In genomic region chr7:130969507-130969906, GRCm38 (mm10) we compare ENCODE assay signal across 18 mouse cellular contexts. TPM values are rescaled to one million over a fixed set of nuclear protein-coding genes. Genes with fewer than 3 reads are reported as not detected.
"Had no signal": no experiment of that assay in that cellular context is flagged by ENCODE, and none has a peak within 500 bp of the region (broad histone marks: within the 10 kb centered on the region; RNA-seq: fewer than 3 reads in every experiment).

No protein-coding gene starts in this region.

- H3K9me3 ChIP-seq: kidney, embryonic 15.5 days; liver, embryonic 13.5 days; midbrain, embryonic 15.5 days; neural tube, embryonic 12.5 days had no signal

- H3K9ac ChIP-seq: kidney, embryonic 15.5 days; liver, embryonic 13.5 days; liver, postnatal 0 days; midbrain, embryonic 15.5 days; neural tube, embryonic 12.5 days had no signal

- H3K27me3 ChIP-seq: kidney, embryonic 15.5 days; liver, embryonic 13.5 days; midbrain, embryonic 15.5 days; neural tube, embryonic 12.5 days had no signal

- DNase-seq: kidney, adult 2 months; kidney, postnatal 14 days; layer of hippocampus, adult 9-11 months; layer of hippocampus, postnatal 36 days; liver; liver, embryonic 13.5 days; liver, postnatal 0 days; thymus, adult 18-20 months; thymus, postnatal 14 days had no signal

- H3K27ac ChIP-seq: kidney, embryonic 15.5 days; liver, embryonic 13.5 days; macrophage; midbrain, embryonic 15.5 days; neural tube, embryonic 12.5 days had no signal

- ATAC-seq: liver, postnatal 0 days; lung, postnatal 0 days; midbrain, embryonic 15.5 days had no signal

- H3K4me3 ChIP-seq: kidney, embryonic 15.5 days; liver, embryonic 13.5 days; megakaryocyte, embryonic 14.5 days; midbrain, embryonic 15.5 days; neural tube, embryonic 12.5 days had no signal

- H3K4me2 ChIP-seq: kidney, embryonic 15.5 days; liver, embryonic 13.5 days; midbrain, embryonic 11.5 days; midbrain, embryonic 15.5 days; neural tube, embryonic 12.5 days had no signal

- H3K36me3 ChIP-seq: kidney, embryonic 15.5 days; liver, embryonic 13.5 days; midbrain, embryonic 15.5 days; neural tube, embryonic 12.5 days had no signal

- H3K4me1 ChIP-seq: liver, embryonic 13.5 days; midbrain, embryonic 15.5 days; neural tube, embryonic 12.5 days had no signal

RNA-seq across cellular contexts. Expression of gene Htra1, which starts 33.6 kb away (rescaled TPM):
- total RNA-seq: monocyte, adult 5-6 weeks; neutrophil, adult 5-6 weeks had no signal
